Mouse (Mus musculus) cerebellum, adult 8-10 months (tissue): Measurements from ENCODE around the gene Ifi203.
"Not testable (repeated sequence)": the region's sequence is repeated elsewhere in the genome, so short reads cannot be mapped to it uniquely, and the experiment has no call there.

Source experiments
- DNase-seq: peaks from one replicate; pipeline ENCODE4 v3.0.0; 2022

The Ifi203 gene

GRCm38 (mm10) chr1:173941924-173942779 lies at the start of gene Ifi203, which contains the start of gene Mndal:
Ifi203 (minus strand) TSS chr1:173942672.
Mndal (minus strand) TSS chr1:173942491.
- not testable (repeated sequence) for DNase-seq

- not testable (repeated sequence) for DNase-seq
Measured at GRCm38 (mm10) chr1:173982694-173983305, 40.3 kb upstream of the Ifi203 start, which contains the start of gene Ifi202b. Ifi202b (minus strand) TSS chr1:173982744.

GRCm38 (mm10) chr1:173981038-173981437 lies 38.6 kb upstream of the Ifi203 start:
- DNase-seq: not testable (repeated sequence)

GRCm38 (mm10) chr1:173977622-173978021 lies 35.1 kb upstream of the Ifi203 start:
- no peak for DNase-seq

- DNase-seq: no peak
Measured at GRCm38 (mm10) chr1:173973111-173973510, 30.6 kb upstream of the Ifi203 start.

- DNase-seq: not testable (repeated sequence)
Measured at GRCm38 (mm10) chr1:173961491-173961890, 19.0 kb upstream of the Ifi203 start.

GRCm38 (mm10) chr1:173959998-173960397 lies 17.5 kb upstream of the Ifi203 start:
- DNase-seq: not testable (repeated sequence)

- DNase-seq: not testable (repeated sequence)
Measured at GRCm38 (mm10) chr1:173955839-173956527, 13.5 kb upstream of the Ifi203 start.

- no peak for DNase-seq
Measured at GRCm38 (mm10) chr1:173955071-173955796, 12.8 kb upstream of the Ifi203 start.

GRCm38 (mm10) chr1:173953563-173953962 lies 11.1 kb upstream of the Ifi203 start:
- DNase-seq: no peak

GRCm38 (mm10) chr1:173949044-173949443 lies 6.6 kb upstream of the Ifi203 start:
- DNase-seq: not testable (repeated sequence)

- DNase-seq: not testable (repeated sequence)
Measured at GRCm38 (mm10) chr1:173942780-173943066, 251 bp upstream of the Ifi203 start.

- not testable (repeated sequence) for DNase-seq
Measured at GRCm38 (mm10) chr1:173941522-173941921, 950 bp downstream of the Ifi203 start.

GRCm38 (mm10) chr1:173919279-173919678 lies 23.2 kb downstream of the Ifi203 start:
- not testable (repeated sequence) for DNase-seq

GRCm38 (mm10) chr1:173914559-173914958 lies 27.9 kb downstream of the Ifi203 start:
- no peak for DNase-seq

GRCm38 (mm10) chr1:173913256-173913791 lies 29.1 kb downstream of the Ifi203 start:
- DNase-seq: not testable (repeated sequence)

- not testable (repeated sequence) for DNase-seq
Measured at GRCm38 (mm10) chr1:173912548-173913255, 29.8 kb downstream of the Ifi203 start, which contains the start of gene Ifi211. Ifi211 (minus strand) TSS chr1:173913046.

- no peak for DNase-seq
Measured at GRCm38 (mm10) chr1:173911808-173912464, 30.5 kb downstream of the Ifi203 start.

GRCm38 (mm10) chr1:173908390-173908789 lies 34.1 kb downstream of the Ifi203 start:
- DNase-seq: not testable (repeated sequence)

GRCm38 (mm10) chr1:173905885-173906284 lies 36.6 kb downstream of the Ifi203 start:
- not testable (repeated sequence) for DNase-seq

GRCm38 (mm10) chr1:173889741-173890140 lies 52.7 kb downstream of the Ifi203 start:
- not testable (repeated sequence) for DNase-seq
